Mouse (Mus musculus) left cerebral cortex, postnatal 4 days (tissue): ENCODE data around the gene Prkca. TPM values are rescaled to one million over a fixed set of nuclear protein-coding genes. Genes with fewer than 3 reads are reported as not detected.

Source experiments
- DNase-seq: peaks from one replicate; pipeline ENCODE4 v3.0.0-alpha.2; 2022
- intact Hi-C: fragments of 180-260 bp; cut with DNase I; formaldehyde crosslinking; loops from one replicate; pipeline ENCODE4 v1.15.1; 2025
- total RNA-seq, 2 experiments: library from RNA; stranded (reverse); gene quantifications; 2 replicates each; pipeline ENCODE4 v1.2.3; 2021

The Prkca gene
- total RNA-seq, 2 experiments from 2014 or later = 75.2 to 87.5 TPM

GRCm38 (mm10) chr11:108342781-108343768, 653 bp downstream of the Prkca start, which contains the start of gene Apoh:
Apoh (plus strand) TSS chr11:108343354.
- intact Hi-C loops = loop anchor here (10.0 kb wide), 1 partner anchor 208 kb away; no protein-coding TSS in a partner anchor
- peak; percentile 46 for DNase-seq

GRCm38 (mm10) chr11:108341783-108342182, 1.9 kb downstream of the Prkca start:
- no peak for DNase-seq

GRCm38 (mm10) chr11:108340293-108340692, 3.4 kb downstream of the Prkca start:
- DNase-seq = no peak
- intact Hi-C loops = loop anchor here (10.0 kb wide), 1 partner anchor 205 kb away; no protein-coding TSS in a partner anchor

More at GRCm38 (mm10) chr11:108341783-108342182, 1.9 kb downstream of the Prkca start:
- intact Hi-C loops = loop anchor here (10.0 kb wide), 1 partner anchor 207 kb away; no protein-coding TSS in a partner anchor

- intact Hi-C loops = no loop called here
- DNase-seq = no peak
Measured at GRCm38 (mm10) chr11:108336445-108336844, 7.3 kb downstream of the Prkca start.

- intact Hi-C loops = no loop called here
- no peak for DNase-seq
Measured at GRCm38 (mm10) chr11:108335536-108335935, 8.2 kb downstream of the Prkca start.

GRCm38 (mm10) chr11:108334658-108335057, 9.1 kb downstream of the Prkca start:
- intact Hi-C loops = no loop called here
- no peak for DNase-seq

GRCm38 (mm10) chr11:108333583-108334379, 9.9 kb downstream of the Prkca start:
- no peak for DNase-seq
- intact Hi-C loops = no loop called here

GRCm38 (mm10) chr11:108333006-108333405, 10.7 kb downstream of the Prkca start:
- intact Hi-C loops = no loop called here
- DNase-seq = no peak

GRCm38 (mm10) chr11:108330818-108331217, 12.9 kb downstream of the Prkca start:
- intact Hi-C loops = no loop called here
- DNase-seq = no peak

- intact Hi-C loops = no loop called here
- DNase-seq = no peak
Measured at GRCm38 (mm10) chr11:108325943-108326342, 17.8 kb downstream of the Prkca start.

GRCm38 (mm10) chr11:108322156-108322555, 21.6 kb downstream of the Prkca start:
- intact Hi-C loops = no loop called here
- no peak for DNase-seq

- intact Hi-C loops = no loop called here
Measured at GRCm38 (mm10) chr11:108320561-108320960, 23.2 kb downstream of the Prkca start.

GRCm38 (mm10) chr11:108319162-108319561, 24.6 kb downstream of the Prkca start:
- intact Hi-C loops = no loop called here
- no peak for DNase-seq

More at GRCm38 (mm10) chr11:108320561-108320960, 23.2 kb downstream of the Prkca start:
- no peak for DNase-seq

- no peak for DNase-seq
- intact Hi-C loops = no loop called here
Measured at GRCm38 (mm10) chr11:108317878-108318277, 25.9 kb downstream of the Prkca start.

- DNase-seq = no peak
- intact Hi-C loops = no loop called here
Measured at GRCm38 (mm10) chr11:108315736-108316135, 28.0 kb downstream of the Prkca start.

- no peak for DNase-seq
- intact Hi-C loops = no loop called here
Measured at GRCm38 (mm10) chr11:108312516-108312915, 31.2 kb downstream of the Prkca start.

- DNase-seq = no peak
- intact Hi-C loops = no loop called here
Measured at GRCm38 (mm10) chr11:108311912-108312311, 31.8 kb downstream of the Prkca start.

- intact Hi-C loops = no loop called here
- DNase-seq = no peak
Measured at GRCm38 (mm10) chr11:108309791-108310190, 33.9 kb downstream of the Prkca start.

- intact Hi-C loops = no loop called here
- no peak for DNase-seq
Measured at GRCm38 (mm10) chr11:108308253-108308652, 35.5 kb downstream of the Prkca start.

GRCm38 (mm10) chr11:108307258-108307657, 36.5 kb downstream of the Prkca start:
- no peak for DNase-seq
- intact Hi-C loops = no loop called here

GRCm38 (mm10) chr11:108303787-108304186, 39.9 kb downstream of the Prkca start:
- DNase-seq = no peak
- intact Hi-C loops = no loop called here
